Mouse (Mus musculus) embryonic facial prominence, embryonic 10.5 days (tissue): ENCODE measurements around the gene Tnip3. TPM values are rescaled to one million over a fixed set of nuclear protein-coding genes. Genes with fewer than 3 reads are reported as not detected.
A peak's percentile ranks its signal among the peaks of the same experiment; 100 is the strongest.

Source experiments
- DNase-seq: peaks from one replicate; pipeline ENCODE4 v3.0.0-alpha.2; 2017; ENCODE audit warnings: low spot score
- H3K27ac ChIP-seq: fragments of 300-500 bp; sonication (generic); replicated peaks from 2 replicates; pipeline ENCODE4 v1.5.1; 2016; ENCODE audit warnings: mild to moderate bottlenecking
- H3K27me3 ChIP-seq: fragments of 300-500 bp; sonication (generic); replicated peaks from 2 replicates; pipeline ENCODE4 v1.6.1; 2016; ENCODE audit warnings: low read depth, mild to moderate bottlenecking; ENCODE audit not compliant: poor library complexity, severe bottlenecking
- H3K36me3 ChIP-seq: fragments of 300-500 bp; sonication (generic); replicated peaks from 2 replicates; pipeline ENCODE4 v1.6.1; 2016; ENCODE audit warnings: mild to moderate bottlenecking, moderate library complexity
- H3K4me1 ChIP-seq: fragments of 300-500 bp; sonication (generic); 2 replicates; pipeline ENCODE4 v1.6.1; 2016
- H3K4me3 ChIP-seq: fragments of 300-500 bp; sonication (generic); 2 replicates; pipeline ENCODE4 v1.5.1; 2016; ENCODE audit warnings: mild to moderate bottlenecking, moderate library complexity
- H3K9me3 ChIP-seq: fragments of 300-500 bp; sonication (generic); 2 replicates; pipeline ENCODE4 v1.6.1; 2016; ENCODE audit warnings: mild to moderate bottlenecking
- WGBS: fragments of 180-500 bp; shearing (Covaris S2); methylation state at CpG from one replicate; pipeline ENCODE4 v1.1.7; 2016; 5-methylcytosine and 5-hydroxymethylcytosine counted together
- polyA plus RNA-seq: library from polyadenylated mRNA; unstranded; fragments of >200 nt; fragmentation: Nextera tagmentation; extraction: Ambion mirVana; gene quantifications from 2 replicates; pipeline ENCODE4 v1.2.1, GENCODE M21; 2016

Tnip3 gene
- polyA plus RNA-seq, 1 experiment from 2014 or later: not detected

DNA sequence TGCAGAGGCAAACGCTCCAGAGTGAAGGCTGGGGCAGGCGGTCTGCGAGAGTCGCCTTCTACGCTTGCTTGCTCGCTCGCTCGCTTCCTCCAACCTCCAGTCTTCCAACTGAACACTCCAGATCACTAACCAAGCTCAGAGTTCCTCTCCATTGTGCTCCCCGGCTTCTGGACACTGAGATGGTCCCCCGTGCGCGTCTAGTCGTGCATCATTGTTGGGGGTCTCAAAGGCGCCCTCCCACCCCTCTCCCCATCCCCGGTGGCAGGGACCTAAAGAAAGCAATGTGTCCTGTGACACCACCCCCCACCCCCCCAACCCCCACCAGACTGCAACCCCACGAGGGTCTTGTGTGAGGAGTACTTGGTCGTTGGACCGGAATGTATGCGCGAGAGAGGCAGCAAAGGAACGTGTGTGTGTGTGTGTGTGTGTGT is 145.9 kb downstream of the Tnip3 start:
- peak overlapping the region; percentile 67 for H3K4me3 ChIP-seq
- H3K27ac ChIP-seq: peak overlapping the region; percentile 85
- peak; percentile 58 for DNase-seq
- no peaks in the 10 kb centered on the region for H3K9me3 ChIP-seq
- H3K4me1 ChIP-seq: peaks cover 27% of the 10 kb centered on the region
- WGBS: under 1% methylated on average over 21 of the region's 21 CpGs
- H3K36me3 ChIP-seq: no peaks in the 10 kb centered on the region
- H3K27me3 ChIP-seq: peaks cover 52% of the 10 kb centered on the region

DNA sequence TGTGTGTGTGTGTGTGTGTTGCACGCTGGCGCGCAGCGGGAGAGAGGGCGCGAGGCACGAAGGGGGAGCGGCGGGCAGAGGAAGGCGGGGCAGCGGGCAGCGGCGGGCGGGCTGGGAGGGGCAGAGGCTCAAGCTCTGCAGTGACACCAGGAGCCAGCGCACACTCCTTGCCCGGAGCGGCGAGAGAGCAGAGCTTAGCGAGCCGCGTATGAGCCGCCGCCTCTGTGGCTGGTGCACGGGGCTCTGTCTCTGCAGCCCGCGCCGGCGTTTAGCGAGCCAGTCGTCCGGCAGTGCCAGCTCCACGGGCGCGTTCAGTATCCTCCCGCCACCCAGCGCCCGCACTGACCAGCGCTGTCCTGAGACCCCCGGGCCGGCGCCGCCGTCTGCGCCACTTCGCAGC is 146.3 kb downstream of the Tnip3 start, which contains the start of gene Ndnf:
Ndnf (plus strand) TSS at position 140 of the 400 bp plus-strand sequence.
- Histone ChIP-seq H3K9me3 (no peaks in the 10 kb centered on the region), H3K27me3 (peaks cover 52% of the 10 kb centered on the region), H3K4me1 (peaks cover 27% of the 10 kb centered on the region), H3K36me3 (no peaks in the 10 kb centered on the region), H3K4me3 (peak within 1 kb of the TSS; percentile 67), H3K27ac (peak within 1 kb of the TSS; percentile 85)
- under 1% methylated on average over 41 of the region's 45 CpGs for WGBS
- DNase-seq: peak; percentile 90

DNA sequence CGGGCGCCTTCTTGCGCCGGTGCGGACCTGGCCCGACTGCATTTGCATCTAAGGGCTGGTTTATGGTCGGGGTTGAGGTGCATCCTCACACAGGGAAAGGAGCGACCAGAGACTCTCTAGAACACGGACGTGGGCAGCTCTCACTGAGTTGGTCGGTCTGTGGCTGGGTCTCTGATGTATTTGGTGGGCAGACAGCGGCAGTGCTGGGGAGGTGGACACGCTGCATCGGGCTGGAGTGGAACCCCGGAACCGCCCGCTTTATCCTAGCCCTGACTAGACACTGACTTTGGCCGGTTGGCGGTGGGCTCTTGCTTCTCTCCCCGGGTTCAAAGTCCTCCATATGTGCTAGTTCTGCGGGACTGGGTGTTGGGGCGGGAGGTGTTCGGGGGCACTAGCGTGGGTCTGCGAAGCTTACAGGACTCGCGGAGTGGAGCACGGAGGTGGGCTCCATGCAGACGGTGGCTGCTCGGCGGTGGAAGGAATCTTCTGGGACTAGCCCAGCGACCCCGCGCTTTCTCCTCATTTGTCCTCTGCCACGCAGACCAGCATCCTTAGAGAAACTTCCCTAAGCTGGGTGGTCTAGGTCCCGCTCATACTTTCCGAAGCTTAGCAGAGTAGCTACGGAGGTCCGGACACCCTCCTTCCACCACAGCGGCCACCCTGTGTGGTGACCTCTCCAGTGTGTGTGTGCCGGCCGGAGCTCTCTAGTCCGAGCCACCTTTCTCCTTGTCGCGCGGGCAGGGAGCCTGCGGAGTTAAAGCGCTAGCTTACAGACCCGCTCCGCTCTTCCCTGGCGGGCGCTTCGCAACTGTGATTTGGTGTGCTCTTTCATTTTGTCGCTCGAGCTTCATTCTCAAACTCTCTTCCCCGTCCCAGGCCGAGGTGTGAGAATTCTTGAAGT is 147.3 kb downstream of the Tnip3 start:
- H3K27ac ChIP-seq: peak overlapping the region; percentile 85
- peak; percentile 69 for DNase-seq
- H3K4me3 ChIP-seq: peak overlapping the region; percentile 67
- WGBS: under 1% methylated on average over 57 of the region's 57 CpGs
- H3K36me3 ChIP-seq: no peaks in the 10 kb centered on the region
- peaks cover 27% of the 10 kb centered on the region for H3K4me1 ChIP-seq
- H3K27me3 ChIP-seq: peaks cover 52% of the 10 kb centered on the region
- H3K9me3 ChIP-seq: no peaks in the 10 kb centered on the region

Other genes with a start within 250 kb of the Tnip3 start
- 1.0 and 1.1 TPM in 2 replicates for gene C130060K24Rik, start 144.2 kb upstream of the Tnip3 start, polyA plus RNA-seq
- gene Ndnf, start 146.3 kb downstream of the Tnip3 start, polyA plus RNA-seq: 8.3 and 15.0 TPM in 2 replicates